Mouse (Mus musculus): Measurements from ENCODE around the gene H13.
A peak's percentile ranks its signal among the peaks of the same experiment; 100 is the strongest.

The H13 gene

GRCm38 (mm10) chr2:152669256-152669638, at the start of gene H13:
H13 (plus strand) TSS chr2:152669461.
- DNase-seq (ENCODE audit: low spot score): peak; percentile 87

DNA sequence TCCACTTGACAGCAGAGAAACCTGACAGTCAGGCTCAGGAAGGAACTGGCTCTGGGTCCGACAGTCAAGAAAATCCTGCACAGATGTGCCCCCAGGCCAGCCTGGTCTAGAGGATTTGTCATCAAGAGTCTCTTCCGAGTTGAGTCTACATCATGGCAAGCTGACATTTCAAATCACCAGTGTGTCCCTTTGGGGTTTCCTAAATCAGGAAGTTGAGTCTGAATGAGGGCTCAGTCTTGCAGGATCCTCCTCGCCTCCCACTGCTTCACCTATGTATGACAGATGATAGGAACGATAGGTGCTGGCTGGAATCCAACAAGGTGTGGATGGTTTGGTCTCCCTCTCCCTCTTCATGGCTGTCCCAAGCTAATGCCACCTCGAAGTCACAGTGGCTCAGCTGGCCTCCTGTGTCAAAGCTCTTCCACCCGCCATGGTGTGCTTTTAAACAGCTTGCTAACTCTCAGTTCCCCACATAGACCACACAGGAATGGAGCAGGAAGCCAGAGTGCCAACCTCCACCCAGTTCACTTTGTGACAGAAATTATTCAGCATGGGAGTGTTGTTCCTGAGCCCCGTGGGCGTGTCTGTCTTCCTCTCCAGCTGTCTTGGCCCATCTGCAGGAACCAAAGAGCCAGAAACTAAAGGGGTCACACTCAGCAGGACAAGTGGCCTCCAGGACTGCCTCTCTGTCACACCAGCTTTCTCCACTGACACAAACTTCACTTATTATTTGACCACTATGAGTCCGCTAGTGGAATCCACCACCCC, 48.7 kb upstream of the H13 start:
- no peak for DNase-seq (ENCODE audit: low spot score)

GRCm38 (mm10) chr2:152622151-152622550, 47.1 kb upstream of the H13 start:
- no peak for DNase-seq (ENCODE audit: low spot score)

- DNase-seq (ENCODE audit: low spot score): no peak
Observed at GRCm38 (mm10) chr2:152622953-152623352, 46.3 kb upstream of the H13 start, which contains the start of gene Defb25. Defb25 (minus strand) TSS chr2:152623053.

GRCm38 (mm10) chr2:152624566-152624965, 44.7 kb upstream of the H13 start:
- no peak for DNase-seq (ENCODE audit: low spot score)

GRCm38 (mm10) chr2:152625256-152625655, 44.0 kb upstream of the H13 start:
- DNase-seq (ENCODE audit: low spot score): no peak

- no peak for DNase-seq (ENCODE audit: low spot score)
Observed at GRCm38 (mm10) chr2:152626774-152627591, 42.3 kb upstream of the H13 start, which contains the start of gene Rem1. Rem1 (plus strand) TSS chr2:152626951.

GRCm38 (mm10) chr2:152628066-152628465, 41.2 kb upstream of the H13 start:
- DNase-seq (ENCODE audit: low spot score): no peak

GRCm38 (mm10) chr2:152629239-152629638, 40.0 kb upstream of the H13 start:
- no peak for DNase-seq (ENCODE audit: low spot score)

DNA sequence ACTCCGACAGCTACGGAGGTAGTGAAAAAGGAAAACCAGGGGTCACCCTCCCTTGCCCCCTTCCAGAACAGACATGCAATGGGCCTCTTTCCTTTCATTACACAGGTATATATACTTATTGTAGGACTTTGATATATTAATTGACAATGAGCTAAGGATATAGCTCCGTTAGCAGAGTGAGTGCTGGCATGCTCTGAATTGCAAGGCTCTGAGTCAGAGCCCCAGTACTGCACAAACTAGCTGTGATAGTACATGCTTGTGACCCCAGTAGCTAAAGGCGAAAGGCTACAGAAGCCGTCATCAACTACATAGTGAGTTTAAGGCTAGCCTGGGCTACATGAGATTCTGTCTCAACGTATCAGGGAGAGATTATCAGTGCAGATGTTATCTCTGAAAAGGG, 39.4 kb upstream of the H13 start:
- DNase-seq (ENCODE audit: low spot score): no peak

GRCm38 (mm10) chr2:152633334-152633733, 35.9 kb upstream of the H13 start:
- DNase-seq (ENCODE audit: low spot score): no peak

GRCm38 (mm10) chr2:152634311-152634710, 35.0 kb upstream of the H13 start:
- DNase-seq (ENCODE audit: low spot score): no peak

DNA sequence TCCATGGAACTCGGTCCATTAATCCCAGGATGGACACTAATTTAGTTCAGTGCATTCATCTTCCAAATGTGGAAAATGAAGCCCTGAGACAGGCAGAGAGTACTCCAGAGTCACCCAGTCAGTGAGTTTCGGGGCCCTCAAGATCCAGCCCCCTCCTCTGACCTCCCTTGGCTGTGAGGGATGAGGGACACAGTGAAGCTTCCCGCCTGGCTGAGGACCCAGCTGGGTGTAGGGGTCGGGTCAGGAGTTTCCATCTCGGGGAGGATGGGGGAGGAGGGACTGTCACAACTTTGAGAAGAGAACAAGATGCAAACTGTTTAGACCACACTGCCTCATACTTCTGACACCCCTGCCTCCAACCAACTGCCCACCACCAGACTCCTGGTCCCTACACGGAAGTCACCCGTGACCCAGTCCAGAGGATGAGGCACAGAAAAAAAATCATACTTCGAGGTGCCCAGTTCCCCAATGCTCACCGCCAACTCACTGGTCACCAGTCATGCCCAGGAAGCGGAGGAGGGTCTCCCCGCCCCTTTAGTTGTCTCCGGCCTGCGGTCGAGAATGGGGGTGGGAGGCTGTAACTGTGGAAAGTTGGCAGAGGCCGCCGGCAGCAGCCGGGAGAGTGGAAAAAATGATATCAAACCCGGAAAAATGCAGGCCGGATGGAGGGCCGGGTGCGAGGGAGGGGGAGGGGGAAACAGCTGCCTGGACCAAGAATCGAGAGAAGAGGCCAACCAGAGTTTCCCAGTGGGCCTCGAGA, 32.8 kb upstream of the H13 start:
- no peak for DNase-seq (ENCODE audit: low spot score)

DNA sequence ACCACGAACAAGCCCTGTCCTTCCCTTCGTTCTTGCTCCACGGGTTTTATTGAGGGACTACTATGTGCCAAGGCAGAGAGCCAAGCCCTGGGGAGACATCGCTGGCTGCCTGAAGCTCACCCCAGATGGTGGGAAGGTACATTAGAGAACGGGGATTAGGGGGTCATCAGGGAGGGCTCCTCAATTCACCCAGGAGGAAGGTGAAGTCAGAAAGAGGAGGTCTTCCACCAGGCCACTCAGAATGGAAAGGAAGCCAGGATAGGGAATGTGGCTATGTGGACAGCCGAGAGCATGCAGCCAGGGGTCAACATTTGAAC, 32.3 kb upstream of the H13 start:
- DNase-seq (ENCODE audit: low spot score): no peak

GRCm38 (mm10) chr2:152637381-152637780, 31.9 kb upstream of the H13 start:
- no peak for DNase-seq (ENCODE audit: low spot score)

DNA sequence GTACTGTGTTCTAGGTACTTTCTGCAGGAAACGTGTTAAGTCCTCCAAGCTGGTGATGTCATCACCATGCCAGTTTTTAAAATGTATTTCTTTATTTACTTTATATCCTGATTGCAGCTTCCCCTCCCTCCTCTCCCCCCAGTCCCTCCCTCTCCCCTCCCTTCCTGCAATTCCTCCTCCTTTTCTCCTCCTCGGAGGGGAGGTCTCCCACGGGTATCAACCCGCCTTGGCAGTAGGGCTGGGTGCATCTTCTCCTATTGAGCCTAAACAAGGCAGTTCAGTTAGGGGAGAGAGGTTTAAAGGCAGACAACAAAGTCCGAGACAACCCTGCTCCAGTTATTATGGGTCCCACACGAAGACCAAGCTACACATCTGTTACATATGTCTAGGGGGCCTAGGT, 30.4 kb upstream of the H13 start:
- DNase-seq (ENCODE audit: low spot score): no peak

DNA sequence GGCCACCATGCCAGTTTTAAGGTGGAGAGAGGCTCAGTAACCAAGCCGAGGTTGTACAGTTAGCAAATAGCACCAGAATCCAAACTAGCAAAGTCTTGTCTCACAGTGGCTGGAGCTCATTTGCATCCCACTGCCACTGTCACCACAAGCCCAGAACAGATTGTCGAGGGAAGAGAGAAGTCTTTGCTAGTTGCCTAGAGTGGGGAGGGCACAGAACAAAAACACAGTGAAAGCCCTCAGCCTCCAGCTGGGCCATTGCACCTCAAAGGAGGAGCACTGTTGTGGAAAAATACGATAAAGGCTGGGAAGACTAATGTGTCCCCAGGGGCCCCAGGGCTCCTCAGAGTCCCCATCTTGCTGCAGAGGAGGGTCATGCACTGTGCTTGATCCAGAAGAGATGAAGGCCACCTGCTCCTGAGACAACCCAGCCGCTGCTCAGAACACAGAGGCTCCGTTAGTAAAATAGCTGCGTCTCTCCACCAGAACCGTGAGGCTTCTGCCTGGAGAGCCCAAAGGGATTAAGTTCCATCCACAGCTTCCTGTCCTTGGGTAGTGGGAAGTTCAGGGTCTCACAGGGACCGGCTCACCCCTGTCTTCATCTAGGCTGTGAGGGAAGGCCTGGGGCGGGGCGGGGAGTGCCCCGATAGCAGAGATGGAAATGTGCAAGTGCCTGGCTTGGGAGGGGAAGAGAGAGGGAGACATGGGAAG, 29.7 kb upstream of the H13 start:
- DNase-seq (ENCODE audit: low spot score): no peak

DNA sequence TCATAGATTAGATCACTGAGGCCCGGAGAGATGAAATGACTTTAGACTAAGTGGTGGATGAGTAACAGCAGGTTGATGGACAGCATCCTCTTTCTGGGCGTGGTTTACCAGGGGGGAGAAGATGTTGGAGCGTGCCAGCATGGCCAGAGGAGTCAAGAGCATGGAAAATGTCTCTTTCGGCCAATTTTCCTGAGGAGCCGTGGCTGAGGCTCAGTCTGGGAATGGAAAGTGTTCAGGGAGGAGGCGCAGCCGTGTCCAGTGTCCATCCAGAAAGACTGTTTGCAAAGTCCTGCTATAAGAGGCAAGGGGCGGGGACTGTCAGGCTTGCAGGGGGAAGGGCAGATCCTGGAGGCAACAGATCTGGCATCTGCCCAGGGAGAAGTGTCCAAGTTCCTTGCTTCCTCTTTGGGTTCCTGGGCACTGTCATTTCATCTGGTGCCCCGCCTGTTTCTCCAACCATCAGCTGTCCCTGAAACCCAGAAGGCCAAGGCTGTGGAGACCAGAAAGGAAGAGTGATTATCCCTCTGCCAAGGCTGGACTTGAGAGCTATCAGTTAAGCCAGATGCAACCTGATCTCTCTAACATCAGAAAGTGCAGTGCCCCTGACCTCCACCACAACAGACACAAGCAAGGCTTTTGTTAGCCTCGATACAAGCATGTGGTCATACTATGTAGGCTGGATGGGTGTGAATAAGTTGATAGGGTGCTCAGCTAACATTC, 16.2 kb upstream of the H13 start:
- DNase-seq (ENCODE audit: low spot score): no peak

DNA sequence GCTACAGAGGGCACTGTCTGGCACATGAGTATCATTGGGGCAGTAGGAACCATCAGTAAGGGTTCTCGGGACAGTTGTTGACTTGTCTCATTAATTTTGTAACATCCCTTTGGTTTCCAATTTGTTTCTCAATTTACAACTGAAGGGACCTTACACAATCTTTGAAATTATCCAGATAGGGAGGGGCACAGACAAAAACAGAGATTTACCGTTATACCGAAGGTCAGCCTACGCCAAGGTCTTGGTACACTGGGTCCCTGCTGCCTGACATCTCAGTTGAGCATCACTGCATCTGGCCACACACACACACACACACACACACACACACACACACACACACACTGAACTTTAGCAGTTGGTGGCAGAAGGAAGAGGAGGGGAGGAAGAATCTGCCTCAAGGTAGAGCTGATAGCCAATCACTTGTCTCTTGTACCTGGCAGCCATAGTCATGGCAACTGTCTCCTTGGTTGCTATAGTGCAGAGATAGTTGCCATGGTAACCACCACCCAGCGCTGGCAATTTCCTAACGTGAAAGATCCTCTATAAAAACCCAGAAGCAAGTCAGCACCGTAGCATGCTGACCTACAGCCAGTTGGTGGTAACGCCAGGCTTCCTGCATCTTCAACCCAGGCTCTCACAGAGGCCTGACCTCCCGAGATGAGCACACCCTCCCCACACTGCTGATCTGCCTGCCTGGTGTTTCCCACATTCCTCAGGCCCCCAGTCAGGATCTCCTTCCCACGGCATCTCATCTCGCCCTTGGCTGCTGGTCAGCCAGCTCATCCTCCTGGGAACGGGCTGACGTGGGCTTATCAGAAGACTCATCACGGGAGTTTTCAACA, 15.2 kb upstream of the H13 start:
- no peak for DNase-seq (ENCODE audit: low spot score)

DNA sequence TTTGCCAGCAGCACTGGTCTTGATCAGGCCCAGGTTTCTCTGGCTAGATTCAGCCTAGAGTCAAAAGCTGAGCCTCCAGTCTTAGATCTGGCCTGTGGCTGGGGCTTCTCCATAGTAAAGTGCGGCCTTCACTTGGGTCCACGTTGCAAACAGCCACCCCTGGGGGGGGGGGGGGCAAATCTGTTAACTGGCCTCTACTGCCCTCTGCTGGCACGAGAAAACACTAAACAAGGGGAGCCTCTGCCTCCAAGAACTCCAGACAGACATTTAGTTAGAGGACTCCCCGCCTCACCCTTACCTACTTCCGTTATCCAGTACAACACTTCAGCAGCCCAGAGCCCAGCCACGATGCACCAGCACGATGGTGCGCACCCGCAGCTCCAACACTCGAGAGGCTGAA, 11.9 kb upstream of the H13 start:
- no peak for DNase-seq (ENCODE audit: low spot score)

DNA sequence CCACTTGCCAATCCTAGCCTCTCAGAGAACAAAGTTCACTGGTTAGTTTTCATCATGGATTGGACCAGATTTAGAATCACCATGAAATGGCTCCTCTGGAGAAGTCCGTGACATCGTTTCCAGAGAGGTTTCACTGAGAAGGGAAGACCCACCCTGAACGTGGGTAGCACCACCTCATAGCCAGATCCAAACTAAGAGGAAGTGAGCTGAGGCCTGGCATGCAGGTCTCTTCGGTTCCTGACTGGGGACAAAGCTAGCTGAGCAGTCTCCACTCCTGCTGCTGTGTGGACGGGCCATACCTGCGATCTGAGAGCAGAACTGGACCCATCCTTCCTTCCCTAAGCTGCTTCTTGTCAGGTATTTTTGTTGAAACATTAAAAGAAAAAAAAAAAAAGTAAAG, 8.1 kb upstream of the H13 start:
- DNase-seq (ENCODE audit: low spot score): no peak

All from c-Kit-positive CD71-positive TER-119-positive erythroid progenitor cells, embryonic 14.5 days (primary cell).